Mouse (Mus musculus): ENCODE results near the gene Nkx1-2.

Gene Nkx1-2

DNA sequence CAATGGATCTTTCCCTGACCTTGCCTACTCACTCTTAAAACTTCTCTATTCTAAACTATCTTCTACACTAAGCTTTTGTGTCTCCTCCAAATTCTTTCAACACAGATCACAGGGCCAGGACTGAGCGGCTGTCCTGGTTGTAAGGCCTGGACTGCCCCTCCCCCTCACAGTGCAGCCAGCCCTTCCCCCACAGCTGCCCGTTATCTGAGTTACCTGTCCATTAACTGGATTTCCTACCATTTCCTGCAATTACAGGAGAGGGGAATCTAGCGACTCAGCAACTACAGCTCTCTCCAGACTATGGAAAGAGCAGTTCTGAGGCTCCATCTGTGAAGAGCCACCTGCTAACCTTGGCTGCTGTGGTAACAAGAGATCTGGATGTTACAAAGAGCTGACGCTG is 43.5 kb downstream of the Nkx1-2 start:
- TF ChIP-seq GATA4 (IDR thresholded peaks at IDR 0.05; ENCODE audit: insufficient replicate concordance, low read length): no peak

DNA sequence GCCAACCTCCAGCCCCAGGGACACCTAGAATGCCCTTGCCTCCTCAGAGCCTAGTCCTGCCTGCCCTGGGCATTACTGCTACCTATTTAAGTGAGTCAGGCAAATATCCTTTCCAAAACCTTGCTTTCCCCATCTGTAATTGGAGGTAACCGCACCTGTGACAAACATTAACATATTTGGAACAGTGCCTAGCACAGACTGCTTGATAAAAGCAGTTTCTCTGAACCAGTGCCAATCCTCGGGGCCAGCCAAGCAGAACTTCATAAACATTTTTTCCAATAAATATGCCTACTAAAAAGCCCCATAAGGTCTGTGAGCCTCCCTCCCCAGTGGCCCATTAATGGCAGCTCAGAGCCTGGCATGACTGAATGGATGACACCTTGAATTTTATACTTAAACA is 45.3 kb downstream of the Nkx1-2 start:
- no peak for TF ChIP-seq GATA4 (IDR thresholded peaks at IDR 0.05; ENCODE audit: insufficient replicate concordance, low read length)

DNA sequence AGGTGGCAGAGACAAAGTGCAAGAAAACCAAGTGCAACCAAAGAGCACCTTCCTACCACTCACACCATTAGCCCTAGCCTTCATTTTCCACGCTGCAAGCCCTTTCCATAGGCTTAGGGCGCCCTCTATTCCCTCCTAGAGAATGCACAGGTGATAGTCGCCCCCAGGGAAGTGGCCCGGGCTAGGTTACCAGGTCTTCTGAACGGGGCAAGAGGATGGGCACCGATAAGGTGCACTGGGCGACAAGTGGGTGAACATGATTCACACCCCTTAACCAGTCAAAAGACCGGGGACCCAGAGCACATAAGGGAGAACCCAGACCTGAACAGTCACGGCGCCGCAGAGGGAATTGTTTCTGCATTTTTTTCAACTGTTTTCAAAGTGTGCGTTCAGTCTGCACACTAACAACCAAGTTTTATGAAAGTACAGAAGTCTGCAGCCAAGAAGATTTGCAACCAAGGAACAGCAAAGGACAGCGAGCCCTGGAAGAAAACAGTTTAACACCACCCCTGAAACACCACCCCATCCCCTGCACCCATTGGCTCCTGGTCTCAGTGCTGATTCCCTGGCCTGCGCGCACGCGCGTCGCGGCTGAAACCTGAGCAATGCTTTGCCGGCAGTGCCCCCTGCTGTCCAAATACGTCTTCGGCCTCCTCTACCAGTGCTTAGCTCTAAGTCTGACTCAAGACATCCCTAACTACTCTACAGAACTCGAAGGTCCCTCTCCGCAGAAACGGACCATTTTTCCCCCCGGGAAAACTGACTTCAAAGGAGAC is 47.9 kb downstream of the Nkx1-2 start:
- peak; percentile 22; the same call in 1 of the 2 replicates for TF ChIP-seq GATA4 (IDR thresholded peaks at IDR 0.05; ENCODE audit: insufficient replicate concordance, low read length)

DNA sequence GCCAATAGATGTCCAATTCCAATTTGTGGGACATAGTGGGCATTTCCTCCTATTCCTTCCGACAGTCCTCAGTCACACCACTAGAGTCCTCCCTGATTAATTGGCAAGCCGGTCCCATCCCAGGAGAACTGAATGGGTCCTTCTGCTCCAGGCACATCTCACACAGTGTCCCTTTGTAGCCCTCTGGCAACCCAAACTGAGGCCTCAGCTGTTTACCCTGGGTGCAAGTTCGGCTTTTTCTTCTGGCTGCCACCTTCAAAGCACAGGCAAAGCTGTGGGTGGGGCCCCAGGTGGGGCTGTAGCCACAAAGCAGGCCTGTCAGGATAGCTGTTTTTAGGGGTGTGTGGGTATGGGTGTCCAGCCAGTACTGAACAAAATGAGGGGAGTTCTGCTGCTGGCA is 52.3 kb downstream of the Nkx1-2 start:
- TF ChIP-seq GATA4 (IDR thresholded peaks at IDR 0.05; ENCODE audit: insufficient replicate concordance, low read length): no peak

All from liver, adult (tissue).